Mouse (Mus musculus) forebrain, embryonic 14.5 days (tissue): Measurements from ENCODE around the gene Rad51b. TPM values are rescaled to one million over a fixed set of nuclear protein-coding genes. Genes with fewer than 3 reads are reported as not detected.

Source experiments
- ATAC-seq: fragments of 200-750 bp; cut with Nextera tagmentation; 2 replicates; pipeline ENCODE4 v1.8.0; 2017; ENCODE audit warnings: mild to moderate bottlenecking, moderate library complexity
- DNase-seq: peaks from one replicate; pipeline ENCODE4 v3.0.0-alpha.2; 2015; ENCODE audit warnings: low spot score
- H3K27ac ChIP-seq: fragments of 300-500 bp; sonication (generic); 2 replicates; pipeline ENCODE4 v1.5.1; 2014; ENCODE audit warnings: low read depth, mild to moderate bottlenecking, control low read depth, low read length, moderate library complexity
- H3K27me3 ChIP-seq: fragments of 300-500 bp; sonication (generic); replicated peaks from 2 replicates; pipeline ENCODE4 v1.6.1; 2014; ENCODE audit warnings: low read length, control low read depth, mixed read lengths; ENCODE audit not compliant: control insufficient read depth, insufficient read depth
- H3K36me3 ChIP-seq: fragments of 300-500 bp; sonication (generic); 2 replicates; pipeline ENCODE4 v1.6.1; 2014; ENCODE audit warnings: low read length, control low read depth; ENCODE audit not compliant: control insufficient read depth, insufficient read depth
- H3K4me1 ChIP-seq: fragments of 300-500 bp; sonication (generic); 2 replicates; pipeline ENCODE4 v1.6.1; 2014; ENCODE audit warnings: antibody characterized with exemption, low read length, control low read depth; ENCODE audit not compliant: control insufficient read depth, insufficient read depth
- H3K4me2 ChIP-seq: fragments of 300-500 bp; sonication (generic); 2 replicates; pipeline ENCODE4 v1.6.1; 2014; ENCODE audit warnings: mild to moderate bottlenecking, control low read depth, low read length
- H3K4me3 ChIP-seq: fragments of 300-500 bp; sonication (generic); 2 replicates; pipeline ENCODE4 v1.5.1; 2014; ENCODE audit warnings: low read depth, low read length, control low read depth
- H3K9ac ChIP-seq: fragments of 300-500 bp; sonication (generic); 2 replicates; pipeline ENCODE4 v1.6.1; 2014; ENCODE audit warnings: mild to moderate bottlenecking, low read length, control low read depth, moderate library complexity
- H3K9me3 ChIP-seq: fragments of 300-500 bp; sonication (generic); replicated peaks from 2 replicates; pipeline ENCODE4 v1.6.1; 2016; ENCODE audit warnings: low read length, control low read depth, mixed read lengths; ENCODE audit not compliant: control insufficient read depth
- WGBS: fragments of 180-500 bp; shearing (Covaris S2); extraction: QIAGEN DNeasy Blood & Tissue Kit; methylation state at CpG from one replicate; pipeline ENCODE4 v1.1.7; 2014; 5-methylcytosine and 5-hydroxymethylcytosine counted together
- polyA plus RNA-seq: library from polyadenylated mRNA; unstranded; fragments of >200 nt; fragmentation: Nextera tagmentation; extraction: Ambion mirVana; gene quantifications from 2 replicates; pipeline ENCODE4 v1.2.1, GENCODE M21; 2014

Gene Rad51b
- polyA plus RNA-seq, 1 experiment from 2014 or later, result 3.5 TPM

GRCm38 (mm10) chr12:79840465-79840864 lies 543.4 kb downstream of the Rad51b start:
- Histone ChIP-seq H3K27ac (no peak overlapping the region), H3K4me1 (peaks cover 40% of the 10 kb centered on the region)
- ATAC-seq, result no peak

GRCm38 (mm10) chr12:79841248-79841647 lies 544.2 kb downstream of the Rad51b start:
- Histone ChIP-seq H3K4me3 (no peak overlapping the region), H3K27me3 (no peaks in the 10 kb centered on the region), H3K36me3 (no peaks in the 10 kb centered on the region), H3K27ac (no peak overlapping the region), H3K9me3 (no peaks in the 10 kb centered on the region), H3K4me2 (no peak overlapping the region), H3K9ac (no peak overlapping the region), H3K4me1 (peaks cover 41% of the 10 kb centered on the region)
- 88% methylated on average over 3 of the region's 3 CpGs for WGBS
- DNase-seq (no peak), ATAC-seq (no peak)

More at GRCm38 (mm10) chr12:79840465-79840864, 543.4 kb downstream of the Rad51b start:
- 58% methylated on average over 5 of the region's 5 CpGs for WGBS
- DNase-seq, result no peak
- H3K4me2 ChIP-seq, result no peak overlapping the region
- H3K36me3 ChIP-seq, result no peaks in the 10 kb centered on the region
- no peaks in the 10 kb centered on the region for H3K27me3 ChIP-seq
- H3K9ac ChIP-seq, result no peak overlapping the region
- H3K9me3 ChIP-seq, result no peaks in the 10 kb centered on the region
- no peak overlapping the region for H3K4me3 ChIP-seq

- H3K27me3 ChIP-seq, result no peaks in the 10 kb centered on the region
- H3K36me3 ChIP-seq, result no peaks in the 10 kb centered on the region
- no peak overlapping the region for H3K9ac ChIP-seq
- H3K4me2 ChIP-seq, result no peak overlapping the region
- WGBS, result 25% methylated on average over 7 of the region's 7 CpGs
- peak overlapping the region; percentile 41; the same call in 1 of the 2 replicates for H3K27ac ChIP-seq
- H3K9me3 ChIP-seq, result no peaks in the 10 kb centered on the region
- H3K4me3 ChIP-seq, result no peak overlapping the region
- ATAC-seq (no peak; the same call in 1 of the 2 replicates), DNase-seq (peak; percentile 48)
- peaks cover 52% of the 10 kb centered on the region for H3K4me1 ChIP-seq
Measured at GRCm38 (mm10) chr12:79842319-79842718, 545.2 kb downstream of the Rad51b start.

- H3K9ac ChIP-seq, result no peak overlapping the region
- no peak for ATAC-seq
- peaks cover 55% of the 10 kb centered on the region for H3K4me1 ChIP-seq
- peak; percentile 24 for DNase-seq
- no peak overlapping the region for H3K4me3 ChIP-seq
- H3K4me2 ChIP-seq, result no peak overlapping the region
- WGBS, result 74% methylated on average over 11 of the region's 11 CpGs
- no peaks in the 10 kb centered on the region for H3K9me3 ChIP-seq
- peak overlapping the region; percentile 41; the same call in 1 of the 2 replicates for H3K27ac ChIP-seq
- H3K27me3 ChIP-seq, result no peaks in the 10 kb centered on the region
- H3K36me3 ChIP-seq, result no peaks in the 10 kb centered on the region
Measured at GRCm38 (mm10) chr12:79843002-79843401, 545.9 kb downstream of the Rad51b start.

GRCm38 (mm10) chr12:79843496-79843895 lies 546.4 kb downstream of the Rad51b start:
- no peak for ATAC-seq
- Histone ChIP-seq H3K4me3 (no peak overlapping the region), H3K9ac (no peak overlapping the region), H3K4me2 (no peak overlapping the region), H3K36me3 (no peaks in the 10 kb centered on the region), H3K4me1 (peaks cover 55% of the 10 kb centered on the region), H3K27ac (0 out of 2 replicates have a peak overlapping the region, but pooled peaks have one; percentile 41), H3K9me3 (no peaks in the 10 kb centered on the region), H3K27me3 (no peaks in the 10 kb centered on the region)
- WGBS, result 51% methylated on average over 6 of the region's 6 CpGs
- DNase-seq, result no peak

GRCm38 (mm10) chr12:79846247-79847151 lies 549.4 kb downstream of the Rad51b start:
- peaks cover 37% of the 10 kb centered on the region for H3K4me1 ChIP-seq
- peak; percentile 56 for ATAC-seq
- no peak overlapping the region for H3K4me3 ChIP-seq
- no peak overlapping the region for H3K9ac ChIP-seq
- H3K27ac ChIP-seq, result peak overlapping the region; percentile 55; the same call in 1 of the 2 replicates
- no peaks in the 10 kb centered on the region for H3K27me3 ChIP-seq
- H3K4me2 ChIP-seq, result no peak overlapping the region
- no peaks in the 10 kb centered on the region for H3K9me3 ChIP-seq
- WGBS, result 10% methylated on average over 7 of the region's 7 CpGs
- DNase-seq, result peak; percentile 70
- H3K36me3 ChIP-seq, result no peaks in the 10 kb centered on the region

GRCm38 (mm10) chr12:79848539-79848938 lies 551.5 kb downstream of the Rad51b start:
- H3K4me3 ChIP-seq, result no peak overlapping the region

GRCm38 (mm10) chr12:79850021-79850420 lies 552.9 kb downstream of the Rad51b start:
- Histone ChIP-seq H3K27ac (no peak overlapping the region), H3K9me3 (no peaks in the 10 kb centered on the region), H3K4me1 (peaks cover 17% of the 10 kb centered on the region), H3K4me2 (no peak overlapping the region), H3K4me3 (no peak overlapping the region), H3K36me3 (no peaks in the 10 kb centered on the region), H3K27me3 (no peaks in the 10 kb centered on the region), H3K9ac (no peak overlapping the region)
- ATAC-seq, result no peak
- WGBS, result 82% methylated on average over 5 of the region's 5 CpGs
- no peak for DNase-seq

More at GRCm38 (mm10) chr12:79848539-79848938, 551.5 kb downstream of the Rad51b start:
- peaks cover 24% of the 10 kb centered on the region for H3K4me1 ChIP-seq
- H3K27me3 ChIP-seq, result no peaks in the 10 kb centered on the region
- 48% methylated on average over 13 of the region's 13 CpGs for WGBS
- no peak overlapping the region for H3K27ac ChIP-seq
- no peak for ATAC-seq
- DNase-seq, result no peak
- H3K9ac ChIP-seq, result no peak overlapping the region
- H3K9me3 ChIP-seq, result no peaks in the 10 kb centered on the region
- H3K36me3 ChIP-seq, result no peaks in the 10 kb centered on the region
- no peak overlapping the region for H3K4me2 ChIP-seq

GRCm38 (mm10) chr12:79851898-79852297 lies 554.8 kb downstream of the Rad51b start:
- H3K36me3 ChIP-seq, result no peaks in the 10 kb centered on the region
- peaks cover 10% of the 10 kb centered on the region for H3K4me1 ChIP-seq
- H3K4me3 ChIP-seq, result no peak overlapping the region
- no peaks in the 10 kb centered on the region for H3K9me3 ChIP-seq
- no peaks in the 10 kb centered on the region for H3K27me3 ChIP-seq
- H3K4me2 ChIP-seq, result no peak overlapping the region
- H3K9ac ChIP-seq, result no peak overlapping the region
- ATAC-seq, result no peak
- no peak overlapping the region for H3K27ac ChIP-seq
- no peak for DNase-seq
- WGBS, result 92% methylated on average over 8 of the region's 8 CpGs
